Mouse (Mus musculus): ENCODE results near the gene Upf3b. TPM values are rescaled to one million over a fixed set of nuclear protein-coding genes. Genes with fewer than 3 reads are reported as not detected.
"Not testable (repeated sequence)": the region's sequence is repeated elsewhere in the genome, so short reads cannot be mapped to it uniquely, and the experiment has no call there.

Gene Upf3b
- total RNA-seq, 4 experiments from 2014 or later, result 17.3 to 23.3 (median 21.3) TPM

- not testable (repeated sequence) for DNase-seq (ENCODE audit: low spot score in 2 of 2)
Measured at GRCm38 (mm10) chrX:37080345-37080744, 29.8 kb downstream of the Upf3b start.

GRCm38 (mm10) chrX:37076651-37077050 is 33.5 kb downstream of the Upf3b start:
- no peak for DNase-seq (ENCODE audit: low spot score in 2 of 2)

GRCm38 (mm10) chrX:37074262-37074892 is 35.7 kb downstream of the Upf3b start:
- DNase-seq (ENCODE audit: low spot score in 2 of 2), result peak in 1 of 2 experiments; percentile 60

- no peak for DNase-seq (ENCODE audit: low spot score in 2 of 2)
Measured at GRCm38 (mm10) chrX:37068766-37069165, 41.4 kb downstream of the Upf3b start.

- no peak for DNase-seq (ENCODE audit: low spot score in 2 of 2)
Measured at GRCm38 (mm10) chrX:37067299-37067698, 42.8 kb downstream of the Upf3b start.

GRCm38 (mm10) chrX:37063902-37064301 is 46.2 kb downstream of the Upf3b start:
- no peak for DNase-seq (ENCODE audit: low spot score in 2 of 2)

GRCm38 (mm10) chrX:37048890-37049823 is 61.0 kb downstream of the Upf3b start:
- no peak for DNase-seq (ENCODE audit: low spot score in 2 of 2)

GRCm38 (mm10) chrX:37048066-37048889 is 61.8 kb downstream of the Upf3b start, which contains the start of gene Sowahd:
Gene Sowahd, plus strand, starts transcription at chrX:37048845.
- no peak for DNase-seq (ENCODE audit: low spot score in 2 of 2)

GRCm38 (mm10) chrX:37042726-37043125 is 67.4 kb downstream of the Upf3b start:
- peak in 1 of 2 experiments; percentile 49 for DNase-seq (ENCODE audit: low spot score in 2 of 2)

Other genes with a start within 250 kb of the Upf3b start
- 10 to 100 TPM; 45.6 to 57.6 (median 53.9) TPM for gene Ube2a, start 236.4 kb downstream of the Upf3b start, total RNA-seq (2022)
- gene C330007P06Rik, start 236.2 kb downstream of the Upf3b start, total RNA-seq (2022), result 10 to 100 TPM; 37.8 to 41.6 (median 41.1) TPM
- 10 to 100 TPM; 28.7 to 37.9 (median 32.9) TPM for gene Nkrf, start 207.4 kb downstream of the Upf3b start, total RNA-seq (2022)
- gene Sept6, start 118.5 kb downstream of the Upf3b start, total RNA-seq (2022), result 10 to 100 TPM; 45.3 to 51.8 (median 48.0) TPM
- gene Sowahd, start 61.5 kb downstream of the Upf3b start, total RNA-seq (2022), result not detected
- 100 to 1,000 TPM; 184 to 339 (median 269) TPM for gene Rpl39, start 24.9 kb downstream of the Upf3b start, total RNA-seq (2022)
- 10 to 100 TPM; 12.9 to 19.4 (median 14.3) TPM for gene Nkap, start 16.5 kb upstream of the Upf3b start, total RNA-seq (2022)
- under 1 TPM in 2 of 4 experiments, not detected in 2; 0.23 to 0.34 TPM for gene Akap14, start 58.5 kb upstream of the Upf3b start, total RNA-seq (2022)
- gene Ndufa1, start 80.8 kb upstream of the Upf3b start, total RNA-seq (2022), result 100 to 1,000 TPM; 161 to 234 (median 206) TPM
- 10 to 100 TPM in 1 of 4 experiments, 1 to 10 TPM in 3; 7.1 to 10.1 (median 7.9) TPM for gene Rnf113a1, start 80.9 kb upstream of the Upf3b start, total RNA-seq (2022)
- gene Gm9, start 100.7 kb upstream of the Upf3b start, total RNA-seq (2022), result not detected
- gene Rhox1, start 111.9 kb upstream of the Upf3b start, total RNA-seq (2022), result not detected
- not detected for gene Rhox2a, start 134.7 kb upstream of the Upf3b start, total RNA-seq (2022)
- gene Rhox3a, start 139.6 kb upstream of the Upf3b start, total RNA-seq (2022), result not detected
- not detected for gene Rhox4a, start 155.0 kb upstream of the Upf3b start, total RNA-seq (2022)

Measured in layer of hippocampus, adult 8-10 months (tissue).